Mouse (Mus musculus) C2C12 (cell line): ENCODE measurements around the gene Coq5.

Source experiments
- CEBPB ChIP-seq: IDR thresholded peaks from one replicate; pipeline ENCODE4 v1.6.1; 2011; ENCODE audit warnings: low read depth, mild to moderate bottlenecking, control low read depth, moderate library complexity
- CTCF ChIP-seq: IDR thresholded peaks from one replicate; pipeline ENCODE4 v1.5.1; 2011; ENCODE audit not compliant: control insufficient read depth, insufficient read depth, insufficient read length
- MAX ChIP-seq: IDR thresholded peaks from one replicate; pipeline ENCODE4 v1.6.1; 2011; ENCODE audit warnings: mild to moderate bottlenecking, control low read depth
- MYOG ChIP-seq: IDR thresholded peaks from one replicate; pipeline ENCODE4 v1.6.1; 2011; ENCODE audit not compliant: control insufficient read depth, insufficient read length; ENCODE audit errors: extremely low read depth
- USF1 ChIP-seq: IDR thresholded peaks from one replicate; pipeline ENCODE4 v1.6.1; 2011; ENCODE audit warnings: low read depth, mild to moderate bottlenecking, control low read depth, moderate library complexity

DNA sequence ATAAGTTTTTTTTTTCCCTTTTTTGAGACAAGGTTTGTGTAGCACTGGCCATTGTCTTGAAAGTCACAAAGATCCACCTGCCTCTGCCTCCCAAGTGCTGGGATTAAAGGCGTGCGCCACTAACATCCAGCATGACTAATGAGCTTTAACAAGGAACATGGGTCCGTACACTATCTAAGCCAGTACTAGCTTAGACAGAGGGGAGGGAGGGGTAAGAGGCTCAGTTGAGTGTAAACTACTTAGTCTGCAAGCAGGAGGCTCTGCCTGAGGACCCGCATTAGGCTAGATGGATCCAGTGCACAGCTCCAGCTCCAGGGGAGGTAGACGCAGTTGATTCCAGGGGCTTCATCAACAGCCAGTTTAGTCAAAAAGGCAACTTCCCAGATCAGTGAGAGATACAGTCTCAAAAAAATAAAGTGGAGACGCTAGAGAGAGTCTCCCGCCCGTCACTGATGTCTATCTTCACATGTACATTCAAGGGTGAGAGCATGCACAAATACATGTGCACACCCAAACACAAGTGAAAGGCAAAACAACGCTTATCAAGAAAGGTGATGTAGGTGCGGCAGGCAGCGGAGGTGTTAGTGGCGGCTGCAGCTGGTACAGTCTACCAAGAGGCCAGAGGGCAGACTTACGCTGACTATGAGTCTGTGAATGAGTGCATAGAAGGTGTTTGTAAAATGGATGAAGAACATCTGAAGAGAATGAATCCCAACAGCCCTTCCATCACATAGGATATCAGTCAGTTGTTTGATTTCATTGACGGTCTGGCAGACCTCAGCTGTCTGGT lies 16.8 kb upstream of the Coq5 start:
- TF ChIP-seq MAX: no peak
- no peak for TF ChIP-seq CEBPB
- TF ChIP-seq CTCF: no peak
- no peak for TF ChIP-seq MYOG
- no peak for TF ChIP-seq USF1
